Mouse (Mus musculus): ENCODE data around the gene Pde9a.

Gene Pde9a

GRCm38 (mm10) chr17:31511792-31512495 is 125.9 kb downstream of the Pde9a start:
- DNase-seq (ENCODE audit: low read depth in 2 of 2, low spot score in 2 of 2) = peak; percentile 79 to 80

GRCm38 (mm10) chr17:31512593-31512992 is 126.6 kb downstream of the Pde9a start:
- DNase-seq (ENCODE audit: low read depth in 2 of 2, low spot score in 2 of 2) = no peak

- no peak for DNase-seq (ENCODE audit: low read depth in 2 of 2, low spot score in 2 of 2)
These were observed 128.7 kb downstream of the Pde9a start for GRCm38 (mm10) chr17:31514696-31515095.

- no peak for DNase-seq (ENCODE audit: low read depth in 2 of 2, low spot score in 2 of 2)
These were observed 133.4 kb downstream of the Pde9a start for GRCm38 (mm10) chr17:31519344-31519945.

- DNase-seq (ENCODE audit: low read depth in 2 of 2, low spot score in 2 of 2) = peak; percentile 98 to 99
These were observed 134.2 kb downstream of the Pde9a start, which contains the start of the genes Wdr4 and Ndufv3 for GRCm38 (mm10) chr17:31519946-31520838. Gene Wdr4 (minus strand): TSS chr17:31519980. Gene Ndufv3 (plus strand): TSS chr17:31520115.

- DNase-seq (ENCODE audit: low read depth in 2 of 2, low spot score in 2 of 2) = no peak
These were observed 134.9 kb downstream of the Pde9a start for GRCm38 (mm10) chr17:31520895-31521294.

GRCm38 (mm10) chr17:31521948-31522347 is 135.9 kb downstream of the Pde9a start:
- DNase-seq (ENCODE audit: low read depth in 2 of 2, low spot score in 2 of 2) = no peak

- no peak for DNase-seq (ENCODE audit: low read depth in 2 of 2, low spot score in 2 of 2)
These were observed 139.1 kb downstream of the Pde9a start for GRCm38 (mm10) chr17:31525114-31525513.

GRCm38 (mm10) chr17:31525816-31526215 is 139.8 kb downstream of the Pde9a start:
- DNase-seq (ENCODE audit: low read depth in 2 of 2, low spot score in 2 of 2) = no peak

All from CD8-positive naive resting alpha-beta T cell, adult 2 months (primary cell).